Mouse (Mus musculus): ENCODE measurements around the gene Vasn. TPM values are rescaled to one million over a fixed set of nuclear protein-coding genes. Genes with fewer than 3 reads are reported as not detected.
A peak's percentile ranks its signal among the peaks of the same experiment; 100 is the strongest.
"Not testable (repeated sequence)": the region's sequence is repeated elsewhere in the genome, so short reads cannot be mapped to it uniquely, and the experiment has no call there.

Vasn gene
- total RNA-seq, 2 experiments from 2014 or later = 0.67 TPM; not detected in 1

- ATAC-seq (replicated peaks; ENCODE audit: poor library complexity, severe bottlenecking) = no peak
Measured at GRCm38 (mm10) chr16:4659326-4659725, 19.6 kb downstream of the Vasn start.

DNA sequence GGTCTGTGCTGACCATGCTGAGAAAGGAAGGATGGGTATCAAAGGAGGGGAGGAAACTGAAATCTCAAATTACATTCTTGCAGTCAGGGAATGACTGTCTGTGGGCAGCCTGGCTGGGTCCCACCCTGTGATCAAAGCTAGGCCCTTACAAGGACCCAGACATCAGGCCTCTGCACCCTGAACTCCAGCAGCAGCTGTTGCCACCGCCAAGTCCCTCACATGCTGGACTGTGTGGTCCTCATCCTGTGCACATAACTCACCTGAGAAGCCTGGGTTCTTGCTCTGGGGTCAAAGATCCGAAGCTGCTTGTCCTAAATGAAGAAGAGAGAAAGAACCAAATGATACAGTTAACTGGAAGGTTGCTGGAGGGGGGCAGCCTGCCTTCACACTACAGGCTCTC lies 21.9 kb downstream of the Vasn start:
- no peak for ATAC-seq (replicated peaks; ENCODE audit: poor library complexity, severe bottlenecking)

- ATAC-seq (replicated peaks; ENCODE audit: poor library complexity, severe bottlenecking) = no peak
Measured at GRCm38 (mm10) chr16:4663806-4664205, 24.1 kb downstream of the Vasn start.

GRCm38 (mm10) chr16:4665726-4666125 lies 26.0 kb downstream of the Vasn start:
- no peak for ATAC-seq (replicated peaks; ENCODE audit: poor library complexity, severe bottlenecking)

DNA sequence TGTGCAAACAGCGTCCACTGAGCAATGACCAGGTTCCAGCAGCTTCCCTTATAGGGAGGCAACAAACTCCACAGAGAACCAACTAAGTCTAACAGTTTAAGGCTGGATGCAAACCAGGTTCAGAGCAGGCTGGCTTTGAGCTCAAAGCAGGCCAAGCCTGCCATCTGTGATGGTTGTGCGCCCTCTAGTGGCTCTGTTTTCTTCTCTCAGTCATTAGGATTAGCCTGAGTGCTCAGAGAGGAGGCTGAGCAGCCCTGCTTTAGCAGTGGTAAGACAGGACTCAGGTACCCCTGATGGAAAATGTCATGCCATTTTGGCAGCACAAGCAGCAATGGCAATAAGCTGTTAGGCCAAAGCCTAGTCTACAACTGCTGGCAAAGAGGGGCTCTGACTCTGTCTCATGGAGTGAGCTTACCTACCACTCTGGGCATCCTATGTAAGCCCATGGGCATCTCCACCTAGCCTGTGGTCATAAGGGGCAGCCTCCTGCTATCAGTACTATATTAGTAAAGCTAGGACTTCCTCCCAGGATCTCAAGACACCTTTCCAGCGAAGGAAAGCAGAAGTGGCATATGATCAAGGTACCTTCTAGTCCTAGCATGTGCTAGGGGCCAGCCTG lies 27.6 kb downstream of the Vasn start:
- ATAC-seq (replicated peaks; ENCODE audit: poor library complexity, severe bottlenecking) = peak; percentile 86

DNA sequence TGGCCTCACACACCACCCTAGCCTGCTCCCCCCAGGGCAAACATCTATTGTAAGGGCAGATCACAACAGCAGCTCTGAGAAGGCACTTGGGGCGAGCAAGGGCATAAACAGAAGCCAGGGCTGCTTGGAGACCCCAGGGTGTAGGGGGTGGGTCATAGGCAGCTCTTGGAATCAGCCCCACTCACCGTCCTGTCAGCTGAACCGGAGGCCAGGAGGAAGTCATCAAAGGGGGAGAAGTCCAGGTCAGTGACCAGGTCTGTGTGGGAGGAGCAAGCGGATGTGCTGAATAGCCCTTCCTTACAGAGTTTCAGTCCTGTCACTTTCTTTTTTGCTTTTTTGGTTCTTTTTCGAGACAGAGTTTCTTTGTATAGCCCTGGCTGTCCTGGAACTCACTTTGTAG lies 30.6 kb downstream of the Vasn start:
- no peak for ATAC-seq (replicated peaks; ENCODE audit: poor library complexity, severe bottlenecking)

- ATAC-seq (replicated peaks; ENCODE audit: poor library complexity, severe bottlenecking) = peak; percentile 85
Measured at GRCm38 (mm10) chr16:4674091-4674490, 34.4 kb downstream of the Vasn start.

GRCm38 (mm10) chr16:4676836-4677235 lies 37.1 kb downstream of the Vasn start:
- no peak for ATAC-seq (replicated peaks; ENCODE audit: poor library complexity, severe bottlenecking)

GRCm38 (mm10) chr16:4678080-4678479 lies 38.3 kb downstream of the Vasn start:
- ATAC-seq (replicated peaks; ENCODE audit: poor library complexity, severe bottlenecking) = peak; percentile 10; the same call in 1 of the 2 replicates

GRCm38 (mm10) chr16:4679121-4680018 lies 39.6 kb downstream of the Vasn start, which contains the start of gene Coro7:
Gene Coro7 (minus strand): TSS chr16:4679777.
- ATAC-seq (replicated peaks; ENCODE audit: poor library complexity, severe bottlenecking) = peak; percentile 74

DNA sequence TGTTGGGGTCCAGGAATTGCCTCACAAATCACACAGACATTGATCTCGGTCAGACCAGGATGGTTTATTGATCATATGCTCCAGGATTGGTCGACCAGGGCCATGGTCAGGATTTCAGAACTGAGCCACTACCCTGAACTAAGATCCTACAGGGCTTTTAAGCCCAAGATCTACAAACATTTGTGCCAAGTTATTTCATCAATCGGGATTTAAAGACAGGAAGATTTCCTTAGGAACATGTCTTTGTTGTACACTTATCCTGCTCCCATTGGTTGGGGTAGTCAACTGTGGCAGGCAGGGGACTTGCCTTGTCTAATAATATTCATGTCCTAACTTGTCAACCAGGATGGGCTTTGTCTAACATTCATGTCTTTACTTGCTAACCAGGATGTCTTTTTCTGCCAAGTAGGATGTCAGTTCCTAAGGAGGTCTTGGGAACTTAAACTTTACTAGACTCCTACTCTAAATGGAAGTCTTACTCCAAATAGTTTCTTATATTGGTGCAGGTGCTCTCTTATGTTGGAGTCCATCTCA lies 41.2 kb downstream of the Vasn start:
- ATAC-seq (replicated peaks; ENCODE audit: poor library complexity, severe bottlenecking) = not testable (repeated sequence)

DNA sequence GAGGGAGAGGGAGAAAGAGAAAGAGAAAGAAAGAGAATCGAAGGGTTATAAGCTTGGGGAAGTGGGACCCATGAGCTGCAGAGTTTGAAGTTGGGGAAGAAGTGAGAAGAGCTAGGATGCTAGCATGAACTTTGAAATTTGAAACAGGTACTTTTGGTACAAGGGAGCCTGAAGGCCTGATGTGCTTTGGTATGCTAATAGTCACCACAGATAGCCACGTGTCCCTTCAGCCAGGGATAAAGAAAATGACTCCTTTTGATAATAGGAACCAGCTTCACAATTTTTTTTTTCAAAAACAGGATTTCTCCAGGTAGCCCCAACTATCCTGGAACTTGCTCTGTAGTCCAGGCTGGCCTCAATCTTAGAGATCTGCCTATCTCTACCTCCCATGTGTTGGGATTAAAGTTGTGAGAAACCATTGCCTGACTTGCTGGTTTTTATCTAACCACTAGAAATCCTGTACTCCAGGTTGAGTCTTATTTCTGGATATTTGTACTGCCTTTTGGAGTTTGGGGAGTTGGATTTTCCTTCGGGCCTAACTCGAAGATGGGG lies 43.0 kb downstream of the Vasn start:
- ATAC-seq (replicated peaks; ENCODE audit: poor library complexity, severe bottlenecking) = no peak

DNA sequence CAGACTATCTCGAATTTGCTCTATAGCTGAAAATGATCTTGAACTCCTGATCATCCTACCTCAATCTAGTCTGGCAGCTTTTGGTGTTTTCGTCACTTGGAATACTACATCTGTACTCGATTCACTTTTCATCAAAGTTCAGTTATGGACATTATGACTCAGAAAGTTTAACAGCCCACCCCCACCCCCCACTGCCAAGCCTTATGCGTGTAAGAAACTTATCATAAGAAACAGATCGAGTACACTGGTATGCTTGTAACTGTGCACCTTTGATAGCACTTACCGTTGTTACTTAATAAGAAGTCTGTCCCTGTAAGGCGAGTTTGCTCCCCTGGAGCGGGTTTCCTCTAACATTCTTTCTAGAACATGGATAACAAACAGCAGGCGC lies 43.4 kb downstream of the Vasn start:
- no peak for ATAC-seq (replicated peaks; ENCODE audit: poor library complexity, severe bottlenecking)

DNA sequence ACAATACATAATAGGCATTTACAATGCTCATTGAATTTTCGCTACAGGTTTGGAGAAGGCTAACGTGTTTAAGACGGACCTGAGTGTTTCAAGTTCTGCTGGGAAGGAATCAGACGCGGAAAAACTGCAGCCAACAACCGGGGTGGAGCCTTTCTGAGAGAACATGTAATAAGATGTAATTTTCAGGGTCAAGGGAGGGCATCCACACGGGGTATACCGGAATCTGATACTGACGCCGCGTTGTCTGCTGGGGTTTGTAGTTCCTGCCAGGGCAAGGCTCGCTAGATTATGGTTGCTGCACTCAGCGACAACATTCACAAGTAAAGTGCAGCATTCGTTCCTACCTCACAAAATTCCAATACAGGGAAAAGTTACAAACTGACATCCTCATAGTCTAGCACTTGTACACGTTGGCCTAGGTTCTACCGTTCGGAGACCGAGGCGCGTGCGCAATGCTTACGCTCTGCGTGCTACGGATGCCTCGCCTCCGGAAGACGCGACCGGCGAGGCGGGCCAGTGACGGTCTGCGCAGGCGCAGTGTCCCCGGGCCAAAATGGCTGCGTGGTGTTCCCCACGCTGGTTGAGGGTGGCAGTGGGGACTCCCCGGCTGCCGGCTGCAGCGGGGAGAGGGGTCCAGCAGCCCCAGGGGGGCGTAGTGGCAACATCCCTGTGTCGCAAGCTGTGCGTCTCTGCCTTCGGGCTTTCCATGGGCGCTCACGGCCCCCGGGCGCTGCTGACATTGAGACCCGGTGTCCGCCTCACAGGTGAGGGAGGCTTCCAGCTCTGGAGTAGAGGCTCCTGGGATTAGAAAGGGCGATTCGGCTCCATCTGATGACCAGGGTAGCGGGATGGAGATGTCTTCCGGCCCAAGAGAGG lies 44.1 kb downstream of the Vasn start:
- ATAC-seq (replicated peaks; ENCODE audit: poor library complexity, severe bottlenecking) = peak; percentile 70

DNA sequence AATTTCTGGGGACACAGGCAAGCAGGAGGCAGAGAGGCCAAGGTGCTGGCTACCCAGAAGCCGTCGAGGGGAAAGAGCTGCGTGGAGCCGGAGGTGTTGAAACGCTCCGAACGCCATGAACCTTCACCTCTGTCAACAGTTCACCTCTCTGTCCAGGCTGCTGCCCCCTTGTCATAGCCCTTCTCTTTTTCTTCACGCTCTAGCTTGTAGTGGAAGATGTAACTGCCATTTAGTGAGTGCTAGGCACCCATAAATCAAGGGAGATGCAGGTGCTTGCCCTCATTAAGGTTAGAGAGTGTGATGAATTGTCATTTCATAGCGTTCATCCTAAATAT lies 44.7 kb downstream of the Vasn start:
- peak; percentile 10; the same call in 1 of the 2 replicates for ATAC-seq (replicated peaks; ENCODE audit: poor library complexity, severe bottlenecking)

- not testable (repeated sequence) for ATAC-seq (replicated peaks; ENCODE audit: poor library complexity, severe bottlenecking)
Measured at GRCm38 (mm10) chr16:4689371-4689770, 49.6 kb downstream of the Vasn start.

Data from granulocyte monocyte progenitor cell, adult 5-6 weeks (primary cell).